Mouse (Mus musculus): ENCODE measurements around the gene Uimc1. TPM values are rescaled to one million over a fixed set of nuclear protein-coding genes. Genes with fewer than 3 reads are reported as not detected.

Gene Uimc1
- polyA plus RNA-seq, 1 experiment from 2014 or later: 22.0 TPM

- Histone ChIP-seq H3K36me3 (ENCODE audit: control insufficient read depth, insufficient read depth) (no peaks in the 10 kb centered on the region), H3K4me2 (ENCODE audit: low read depth, low read length) (no peak overlapping the region), H3K27ac (ENCODE audit: low read length) (no peak overlapping the region), H3K4me3 (ENCODE audit: low read length) (no peak overlapping the region), H3K27me3 (ENCODE audit: control insufficient read depth, insufficient read depth, low read length) (no peaks in the 10 kb centered on the region; the same call in 1 of the 2 replicates), H3K4me1 (ENCODE audit: control insufficient read depth, insufficient read depth, low read length) (no peaks in the 10 kb centered on the region; the same call in 1 of the 2 replicates), H3K9ac (ENCODE audit: low read length) (no peak overlapping the region), H3K9me3 (replicated peaks; ENCODE audit: control insufficient read depth, low read length) (no peaks in the 10 kb centered on the region)
- 28% methylated on average over 4 of the region's 4 CpGs for WGBS
- ATAC-seq (replicated peaks; ENCODE audit: extremely low read depth, insufficient read depth, low FRiP score): no peak
Observed at GRCm38 (mm10) chr13:54994576-54994975, 105.5 kb downstream of the Uimc1 start.

GRCm38 (mm10) chr13:54992215-54992614, 107.9 kb downstream of the Uimc1 start:
- 80% methylated on average over 7 of the region's 7 CpGs for WGBS

GRCm38 (mm10) chr13:54988181-54988760, 111.8 kb downstream of the Uimc1 start:
- no peak overlapping the region for H3K9ac ChIP-seq (ENCODE audit: low read length)
- peak; percentile 21; the same call in 1 of the 2 replicates for ATAC-seq (replicated peaks; ENCODE audit: extremely low read depth, insufficient read depth, low FRiP score)
- WGBS: 29% methylated on average over 7 of the region's 7 CpGs
- no peaks in the 10 kb centered on the region for H3K36me3 ChIP-seq (ENCODE audit: control insufficient read depth, insufficient read depth)
- H3K27ac ChIP-seq (ENCODE audit: low read length): no peak overlapping the region; the same call in 1 of the 2 replicates
- H3K4me3 ChIP-seq (ENCODE audit: low read length): no peak overlapping the region
- no peak overlapping the region for H3K4me2 ChIP-seq (ENCODE audit: low read depth, low read length)
- peaks cover 3% of the 10 kb centered on the region; the same call in 1 of the 2 replicates for H3K4me1 ChIP-seq (ENCODE audit: control insufficient read depth, insufficient read depth, low read length)
- no peaks in the 10 kb centered on the region for H3K9me3 ChIP-seq (replicated peaks; ENCODE audit: control insufficient read depth, low read length)
- H3K27me3 ChIP-seq (ENCODE audit: control insufficient read depth, insufficient read depth, low read length): no peaks in the 10 kb centered on the region

More at GRCm38 (mm10) chr13:54992215-54992614, 107.9 kb downstream of the Uimc1 start:
- no peak for ATAC-seq (replicated peaks; ENCODE audit: extremely low read depth, insufficient read depth, low FRiP score)
- Histone ChIP-seq H3K4me3 (ENCODE audit: low read length) (no peak overlapping the region), H3K36me3 (ENCODE audit: control insufficient read depth, insufficient read depth) (no peaks in the 10 kb centered on the region), H3K9ac (ENCODE audit: low read length) (no peak overlapping the region), H3K27me3 (ENCODE audit: control insufficient read depth, insufficient read depth, low read length) (no peaks in the 10 kb centered on the region), H3K9me3 (replicated peaks; ENCODE audit: control insufficient read depth, low read length) (no peaks in the 10 kb centered on the region), H3K4me2 (ENCODE audit: low read depth, low read length) (no peak overlapping the region), H3K27ac (ENCODE audit: low read length) (no peak overlapping the region), H3K4me1 (ENCODE audit: control insufficient read depth, insufficient read depth, low read length) (peaks cover 3% of the 10 kb centered on the region)

- WGBS: 79% methylated on average over 9 of the region's 9 CpGs
- H3K4me1 ChIP-seq (ENCODE audit: control insufficient read depth, insufficient read depth, low read length): peaks cover 3% of the 10 kb centered on the region; the same call in 1 of the 2 replicates
- no peak; the same call in 1 of the 2 replicates for ATAC-seq (replicated peaks; ENCODE audit: extremely low read depth, insufficient read depth, low FRiP score)
- no peak overlapping the region for H3K27ac ChIP-seq (ENCODE audit: low read length)
- no peaks in the 10 kb centered on the region for H3K36me3 ChIP-seq (ENCODE audit: control insufficient read depth, insufficient read depth)
- H3K27me3 ChIP-seq (ENCODE audit: control insufficient read depth, insufficient read depth, low read length): no peaks in the 10 kb centered on the region
- H3K9me3 ChIP-seq (replicated peaks; ENCODE audit: control insufficient read depth, low read length): no peaks in the 10 kb centered on the region
- H3K4me3 ChIP-seq (ENCODE audit: low read length): no peak overlapping the region
- H3K4me2 ChIP-seq (ENCODE audit: low read depth, low read length): no peak overlapping the region
- H3K9ac ChIP-seq (ENCODE audit: low read length): no peak overlapping the region
Observed at GRCm38 (mm10) chr13:54987405-54987804, 112.7 kb downstream of the Uimc1 start.

- no peaks in the 10 kb centered on the region for H3K27me3 ChIP-seq (ENCODE audit: control insufficient read depth, insufficient read depth, low read length)
- no peaks in the 10 kb centered on the region for H3K36me3 ChIP-seq (ENCODE audit: control insufficient read depth, insufficient read depth)
- H3K4me2 ChIP-seq (ENCODE audit: low read depth, low read length): no peak overlapping the region
Observed at GRCm38 (mm10) chr13:54983614-54984013, 116.5 kb downstream of the Uimc1 start.

GRCm38 (mm10) chr13:54983001-54983400, 117.1 kb downstream of the Uimc1 start:
- Histone ChIP-seq H3K4me2 (ENCODE audit: low read depth, low read length) (no peak overlapping the region), H3K9me3 (replicated peaks; ENCODE audit: control insufficient read depth, low read length) (no peaks in the 10 kb centered on the region), H3K9ac (ENCODE audit: low read length) (no peak overlapping the region), H3K27me3 (ENCODE audit: control insufficient read depth, insufficient read depth, low read length) (no peaks in the 10 kb centered on the region), H3K4me1 (ENCODE audit: control insufficient read depth, insufficient read depth, low read length) (no peaks in the 10 kb centered on the region), H3K4me3 (ENCODE audit: low read length) (no peak overlapping the region), H3K27ac (ENCODE audit: low read length) (no peak overlapping the region), H3K36me3 (ENCODE audit: control insufficient read depth, insufficient read depth) (no peaks in the 10 kb centered on the region)
- no peak for ATAC-seq (replicated peaks; ENCODE audit: extremely low read depth, insufficient read depth, low FRiP score)
- 55% methylated on average over 8 of the region's 8 CpGs for WGBS

More at GRCm38 (mm10) chr13:54983614-54984013, 116.5 kb downstream of the Uimc1 start:
- Histone ChIP-seq H3K9ac (ENCODE audit: low read length) (no peak overlapping the region), H3K4me3 (ENCODE audit: low read length) (no peak overlapping the region), H3K27ac (ENCODE audit: low read length) (no peak overlapping the region), H3K4me1 (ENCODE audit: control insufficient read depth, insufficient read depth, low read length) (peaks cover 3% of the 10 kb centered on the region; the same call in 1 of the 2 replicates), H3K9me3 (replicated peaks; ENCODE audit: control insufficient read depth, low read length) (no peaks in the 10 kb centered on the region)
- no peak for ATAC-seq (replicated peaks; ENCODE audit: extremely low read depth, insufficient read depth, low FRiP score)
- 43% methylated on average over 2 of the region's 2 CpGs for WGBS

- no peak for ATAC-seq (replicated peaks; ENCODE audit: extremely low read depth, insufficient read depth, low FRiP score)
- Histone ChIP-seq H3K9ac (ENCODE audit: low read length) (no peak overlapping the region), H3K4me2 (ENCODE audit: low read depth, low read length) (no peak overlapping the region), H3K4me3 (ENCODE audit: low read length) (no peak overlapping the region), H3K4me1 (ENCODE audit: control insufficient read depth, insufficient read depth, low read length) (no peaks in the 10 kb centered on the region), H3K27me3 (ENCODE audit: control insufficient read depth, insufficient read depth, low read length) (no peaks in the 10 kb centered on the region), H3K27ac (ENCODE audit: low read length) (no peak overlapping the region), H3K9me3 (replicated peaks; ENCODE audit: control insufficient read depth, low read length) (no peaks in the 10 kb centered on the region), H3K36me3 (ENCODE audit: control insufficient read depth, insufficient read depth) (no peaks in the 10 kb centered on the region)
- 71% methylated on average over 12 of the region's 12 CpGs for WGBS
Observed at GRCm38 (mm10) chr13:54980957-54981356, 119.1 kb downstream of the Uimc1 start.

GRCm38 (mm10) chr13:54978804-54979203, 121.3 kb downstream of the Uimc1 start:
- no peaks in the 10 kb centered on the region for H3K4me1 ChIP-seq (ENCODE audit: control insufficient read depth, insufficient read depth, low read length)
- ATAC-seq (replicated peaks; ENCODE audit: extremely low read depth, insufficient read depth, low FRiP score): no peak
- H3K9me3 ChIP-seq (replicated peaks; ENCODE audit: control insufficient read depth, low read length): no peaks in the 10 kb centered on the region
- no peak overlapping the region for H3K4me3 ChIP-seq (ENCODE audit: low read length)
- H3K4me2 ChIP-seq (ENCODE audit: low read depth, low read length): no peak overlapping the region
- 55% methylated on average over 8 of the region's 8 CpGs for WGBS
- no peaks in the 10 kb centered on the region for H3K27me3 ChIP-seq (ENCODE audit: control insufficient read depth, insufficient read depth, low read length)
- no peak overlapping the region for H3K9ac ChIP-seq (ENCODE audit: low read length)
- H3K36me3 ChIP-seq (ENCODE audit: control insufficient read depth, insufficient read depth): no peaks in the 10 kb centered on the region
- no peak overlapping the region for H3K27ac ChIP-seq (ENCODE audit: low read length)
